Mouse (Mus musculus): ENCODE results near the gene Tle3. TPM values are rescaled to one million over a fixed set of nuclear protein-coding genes. Genes with fewer than 3 reads are reported as not detected.
A peak's percentile ranks its signal among the peaks of the same experiment; 100 is the strongest.

Tle3 gene
- polyA plus RNA-seq, 1 experiment from 2014 or later: 36.7 TPM

GRCm38 (mm10) chr9:61445151-61445550 lies 73.0 kb downstream of the Tle3 start:
- WGBS: 76% methylated on average over 2 of the region's 2 CpGs
- no peak overlapping the region for H3K9ac ChIP-seq (ENCODE audit: low read depth, low read length)
- peaks cover 16% of the 10 kb centered on the region for H3K4me1 ChIP-seq (replicated peaks; ENCODE audit: control insufficient read depth, insufficient read depth, low read length)
- H3K9me3 ChIP-seq (ENCODE audit: control insufficient read depth, low read length): no peaks in the 10 kb centered on the region
- ATAC-seq (ENCODE audit: low FRiP score) (no peak), DNase-seq (ENCODE audit: low spot score) (no peak)
- no peaks in the 10 kb centered on the region for H3K36me3 ChIP-seq (ENCODE audit: control insufficient read depth, insufficient read depth, low read length)
- no peak overlapping the region for H3K27ac ChIP-seq (ENCODE audit: low read depth, low read length)
- H3K4me3 ChIP-seq (ENCODE audit: low read depth, low read length): no peak overlapping the region
- no peaks in the 10 kb centered on the region for H3K27me3 ChIP-seq (ENCODE audit: control insufficient read depth, insufficient read depth, low read length)
- no peak overlapping the region for H3K4me2 ChIP-seq (replicated peaks; ENCODE audit: low read depth, low read length)

- peak; percentile 54; the same call in 1 of the 2 replicates for ATAC-seq (ENCODE audit: low FRiP score)
- Histone ChIP-seq H3K4me3 (ENCODE audit: low read depth, low read length) (no peak overlapping the region), H3K4me2 (replicated peaks; ENCODE audit: low read depth, low read length) (no peak overlapping the region), H3K36me3 (ENCODE audit: control insufficient read depth, insufficient read depth, low read length) (no peaks in the 10 kb centered on the region), H3K27me3 (ENCODE audit: control insufficient read depth, insufficient read depth, low read length) (no peaks in the 10 kb centered on the region), H3K9me3 (ENCODE audit: control insufficient read depth, low read length) (no peaks in the 10 kb centered on the region), H3K4me1 (replicated peaks; ENCODE audit: control insufficient read depth, insufficient read depth, low read length) (peaks cover 16% of the 10 kb centered on the region), H3K9ac (ENCODE audit: low read depth, low read length) (0 out of 2 replicates have a peak overlapping the region, but pooled peaks have one; percentile 0), H3K27ac (ENCODE audit: low read depth, low read length) (0 out of 2 replicates have a peak overlapping the region, but pooled peaks have one; percentile 7)
- peak; percentile 47 for DNase-seq (ENCODE audit: low spot score)
- WGBS: 8% methylated on average over 5 of the region's 5 CpGs
These were observed 73.6 kb downstream of the Tle3 start for GRCm38 (mm10) chr9:61445711-61446222.

- no peak overlapping the region for H3K4me3 ChIP-seq (ENCODE audit: low read depth, low read length)
- H3K27ac ChIP-seq (ENCODE audit: low read depth, low read length): no peak overlapping the region
- no peaks in the 10 kb centered on the region for H3K36me3 ChIP-seq (ENCODE audit: control insufficient read depth, insufficient read depth, low read length)
- 79% methylated on average over 2 of the region's 2 CpGs for WGBS
- no peak overlapping the region for H3K4me2 ChIP-seq (replicated peaks; ENCODE audit: low read depth, low read length)
- no peak overlapping the region for H3K9ac ChIP-seq (ENCODE audit: low read depth, low read length)
- DNase-seq (ENCODE audit: low spot score) (no peak), ATAC-seq (ENCODE audit: low FRiP score) (no peak)
- no peaks in the 10 kb centered on the region for H3K27me3 ChIP-seq (ENCODE audit: control insufficient read depth, insufficient read depth, low read length)
- H3K4me1 ChIP-seq (replicated peaks; ENCODE audit: control insufficient read depth, insufficient read depth, low read length): peaks cover 16% of the 10 kb centered on the region
- no peaks in the 10 kb centered on the region for H3K9me3 ChIP-seq (ENCODE audit: control insufficient read depth, low read length)
These were observed 74.8 kb downstream of the Tle3 start for GRCm38 (mm10) chr9:61446965-61447364.

GRCm38 (mm10) chr9:61449363-61449904 lies 77.3 kb downstream of the Tle3 start:
- Histone ChIP-seq H3K9me3 (ENCODE audit: control insufficient read depth, low read length) (no peaks in the 10 kb centered on the region), H3K27me3 (ENCODE audit: control insufficient read depth, insufficient read depth, low read length) (no peaks in the 10 kb centered on the region), H3K4me2 (replicated peaks; ENCODE audit: low read depth, low read length) (no peak overlapping the region), H3K36me3 (ENCODE audit: control insufficient read depth, insufficient read depth, low read length) (no peaks in the 10 kb centered on the region), H3K27ac (ENCODE audit: low read depth, low read length) (no peak overlapping the region), H3K4me3 (ENCODE audit: low read depth, low read length) (no peak overlapping the region), H3K9ac (ENCODE audit: low read depth, low read length) (no peak overlapping the region), H3K4me1 (replicated peaks; ENCODE audit: control insufficient read depth, insufficient read depth, low read length) (peaks cover 7% of the 10 kb centered on the region)
- WGBS: 66% methylated on average over 5 of the region's 5 CpGs
- ATAC-seq (ENCODE audit: low FRiP score) (no peak), DNase-seq (ENCODE audit: low spot score) (no peak)

GRCm38 (mm10) chr9:61452081-61452480 lies 79.9 kb downstream of the Tle3 start:
- DNase-seq (ENCODE audit: low spot score) (no peak), ATAC-seq (ENCODE audit: low FRiP score) (no peak)
- Histone ChIP-seq H3K4me2 (replicated peaks; ENCODE audit: low read depth, low read length) (no peak overlapping the region), H3K4me3 (ENCODE audit: low read depth, low read length) (no peak overlapping the region), H3K4me1 (replicated peaks; ENCODE audit: control insufficient read depth, insufficient read depth, low read length) (peaks cover under 1% of the 10 kb centered on the region; the same call in 1 of the 2 replicates), H3K9ac (ENCODE audit: low read depth, low read length) (no peak overlapping the region), H3K27me3 (ENCODE audit: control insufficient read depth, insufficient read depth, low read length) (no peaks in the 10 kb centered on the region), H3K27ac (ENCODE audit: low read depth, low read length) (no peak overlapping the region), H3K36me3 (ENCODE audit: control insufficient read depth, insufficient read depth, low read length) (no peaks in the 10 kb centered on the region), H3K9me3 (ENCODE audit: control insufficient read depth, low read length) (no peaks in the 10 kb centered on the region)
- 77% methylated on average over 1 of the region's 1 CpGs for WGBS

GRCm38 (mm10) chr9:61455861-61456261 lies 83.7 kb downstream of the Tle3 start:
- ATAC-seq (ENCODE audit: low FRiP score) (no peak), DNase-seq (ENCODE audit: low spot score) (no peak)
- Histone ChIP-seq H3K4me2 (replicated peaks; ENCODE audit: low read depth, low read length) (no peak overlapping the region), H3K36me3 (ENCODE audit: control insufficient read depth, insufficient read depth, low read length) (no peaks in the 10 kb centered on the region), H3K27me3 (ENCODE audit: control insufficient read depth, insufficient read depth, low read length) (no peaks in the 10 kb centered on the region; the same call in 1 of the 2 replicates), H3K9me3 (ENCODE audit: control insufficient read depth, low read length) (no peaks in the 10 kb centered on the region), H3K27ac (ENCODE audit: low read depth, low read length) (no peak overlapping the region), H3K4me3 (ENCODE audit: low read depth, low read length) (no peak overlapping the region), H3K4me1 (replicated peaks; ENCODE audit: control insufficient read depth, insufficient read depth, low read length) (peaks cover 4% of the 10 kb centered on the region; the same call in 1 of the 2 replicates), H3K9ac (ENCODE audit: low read depth, low read length) (no peak overlapping the region)
- WGBS: 79% methylated on average over 6 of the region's 6 CpGs

- Histone ChIP-seq H3K9me3 (ENCODE audit: control insufficient read depth, low read length) (no peaks in the 10 kb centered on the region), H3K4me1 (replicated peaks; ENCODE audit: control insufficient read depth, insufficient read depth, low read length) (peaks cover 4% of the 10 kb centered on the region; the same call in 1 of the 2 replicates), H3K4me2 (replicated peaks; ENCODE audit: low read depth, low read length) (no peak overlapping the region), H3K9ac (ENCODE audit: low read depth, low read length) (no peak overlapping the region), H3K27me3 (ENCODE audit: control insufficient read depth, insufficient read depth, low read length) (peaks cover 2% of the 10 kb centered on the region; the same call in 1 of the 2 replicates), H3K36me3 (ENCODE audit: control insufficient read depth, insufficient read depth, low read length) (no peaks in the 10 kb centered on the region), H3K4me3 (ENCODE audit: low read depth, low read length) (no peak overlapping the region), H3K27ac (ENCODE audit: low read depth, low read length) (no peak overlapping the region)
- no peak for ATAC-seq (ENCODE audit: low FRiP score)
- no peak for DNase-seq (ENCODE audit: low spot score)
- WGBS: 64% methylated on average over 5 of the region's 5 CpGs
These were observed 84.4 kb downstream of the Tle3 start for GRCm38 (mm10) chr9:61456441-61457161.

- Histone ChIP-seq H3K4me3 (ENCODE audit: low read depth, low read length) (no peak overlapping the region), H3K9me3 (ENCODE audit: control insufficient read depth, low read length) (no peaks in the 10 kb centered on the region), H3K36me3 (ENCODE audit: control insufficient read depth, insufficient read depth, low read length) (no peaks in the 10 kb centered on the region), H3K27me3 (ENCODE audit: control insufficient read depth, insufficient read depth, low read length) (peaks cover 3% of the 10 kb centered on the region; the same call in 1 of the 2 replicates), H3K9ac (ENCODE audit: low read depth, low read length) (no peak overlapping the region), H3K4me2 (replicated peaks; ENCODE audit: low read depth, low read length) (no peak overlapping the region), H3K27ac (ENCODE audit: low read depth, low read length) (no peak overlapping the region), H3K4me1 (replicated peaks; ENCODE audit: control insufficient read depth, insufficient read depth, low read length) (peaks cover 4% of the 10 kb centered on the region; the same call in 1 of the 2 replicates)
- no peak for DNase-seq (ENCODE audit: low spot score)
- ATAC-seq (ENCODE audit: low FRiP score): no peak
- WGBS: 38% methylated on average over 10 of the region's 10 CpGs
These were observed 85.0 kb downstream of the Tle3 start for GRCm38 (mm10) chr9:61457162-61457523.

All from hindbrain, embryonic 11.5 days (tissue).